Mouse (Mus musculus): ENCODE measurements at regions not wholly inside any gene's neighbourhood (a gene's known extent, or its start where the extent isn't known, plus 50 kb on each side); places are given as distances from the start of the nearest gene placed in this dataset.

- no peak for ATAC-seq (replicated peaks; ENCODE audit: low read depth, poor library complexity, severe bottlenecking)
These were observed 384.3 kb downstream of the Btbd3 start for GRCm38 (mm10) chr2:138640654-138641053.

DNA sequence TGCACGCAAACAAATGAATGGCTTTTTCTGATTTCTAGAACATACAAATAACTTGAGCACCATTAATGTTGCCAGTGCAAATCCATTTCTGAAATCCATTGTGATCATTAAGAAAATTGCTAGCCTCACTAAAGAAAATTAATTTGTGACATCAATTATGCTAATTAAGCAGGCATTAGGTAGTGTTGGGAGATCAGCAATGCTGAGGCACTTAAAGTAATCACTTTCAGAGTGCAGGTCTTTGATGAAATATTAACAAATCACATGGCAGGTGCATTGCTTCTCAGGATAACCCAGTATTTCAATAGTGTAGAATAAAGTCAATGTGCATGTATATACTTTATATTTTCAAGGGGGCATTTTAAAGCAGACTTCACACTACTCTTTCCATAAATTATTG, 385.0 kb downstream of the Btbd3 start:
- ATAC-seq (replicated peaks; ENCODE audit: low read depth, poor library complexity, severe bottlenecking): no peak

DNA sequence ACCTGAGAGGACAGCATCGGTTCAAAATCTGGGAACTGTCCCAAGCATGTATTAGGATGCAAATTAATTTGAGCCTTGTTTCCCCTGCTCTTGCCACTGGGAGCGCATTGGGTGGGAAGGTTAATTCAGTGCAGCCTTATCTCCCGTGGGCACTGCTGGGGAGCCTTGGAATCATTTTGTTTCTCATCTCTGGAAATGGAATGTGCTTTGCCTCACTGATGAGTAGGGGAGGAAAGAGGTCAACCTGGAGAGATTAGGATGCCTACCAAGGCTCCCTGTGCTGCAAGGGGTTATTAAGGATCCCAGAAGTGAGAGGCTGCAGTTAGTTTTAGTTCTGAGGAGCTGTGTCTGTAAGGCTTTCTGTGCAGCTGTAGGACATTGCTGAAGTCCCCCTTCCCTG, 392.3 kb downstream of the Btbd3 start:
- no peak for ATAC-seq (replicated peaks; ENCODE audit: low read depth, poor library complexity, severe bottlenecking)

GRCm38 (mm10) chr2:138659376-138659775, 403.0 kb downstream of the Btbd3 start:
- ATAC-seq (replicated peaks; ENCODE audit: low read depth, poor library complexity, severe bottlenecking): no peak

DNA sequence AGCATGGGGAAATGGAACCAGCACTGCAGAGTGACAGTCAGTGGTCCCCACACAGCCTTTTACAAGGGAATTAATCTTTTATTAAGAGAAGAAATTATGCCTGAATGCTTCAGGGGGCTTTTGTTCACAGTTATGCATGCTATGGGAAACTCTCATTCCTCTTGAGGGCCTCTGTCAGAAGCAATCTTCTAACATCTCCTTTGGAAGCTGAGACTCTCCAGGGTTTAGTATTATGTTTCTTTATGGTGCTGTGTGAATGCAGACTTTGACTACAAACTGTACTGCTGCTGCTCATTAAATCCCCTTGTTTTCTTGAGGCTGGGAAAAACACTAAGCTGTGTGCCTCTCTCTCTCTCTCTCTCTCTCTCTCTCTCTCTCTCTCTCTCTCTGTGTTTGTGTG, 413.9 kb downstream of the Btbd3 start:
- no peak for ATAC-seq (replicated peaks; ENCODE audit: low read depth, poor library complexity, severe bottlenecking)

DNA sequence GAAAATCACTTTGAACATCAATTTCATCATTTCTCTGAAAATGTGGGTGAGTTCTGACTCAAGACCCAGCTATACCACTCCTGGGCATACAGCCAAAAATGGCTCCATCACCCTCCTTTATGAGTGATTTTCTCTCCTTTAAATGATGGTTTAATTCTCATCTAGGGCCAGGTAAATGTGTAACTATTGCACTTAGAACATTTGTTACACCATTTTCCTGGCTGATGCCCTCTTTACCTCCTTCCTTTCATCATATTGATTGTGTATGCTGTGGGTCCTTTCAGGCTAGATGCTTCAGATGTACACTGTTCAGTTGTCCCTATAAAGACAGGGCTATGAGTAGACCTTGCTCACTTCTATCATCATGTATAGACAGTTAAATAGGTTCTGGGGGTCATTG, 418.4 kb downstream of the Btbd3 start:
- ATAC-seq (replicated peaks; ENCODE audit: low read depth, poor library complexity, severe bottlenecking): no peak

GRCm38 (mm10) chr2:138675229-138676065, 419.1 kb downstream of the Btbd3 start:
- no peak for ATAC-seq (replicated peaks; ENCODE audit: low read depth, poor library complexity, severe bottlenecking)

DNA sequence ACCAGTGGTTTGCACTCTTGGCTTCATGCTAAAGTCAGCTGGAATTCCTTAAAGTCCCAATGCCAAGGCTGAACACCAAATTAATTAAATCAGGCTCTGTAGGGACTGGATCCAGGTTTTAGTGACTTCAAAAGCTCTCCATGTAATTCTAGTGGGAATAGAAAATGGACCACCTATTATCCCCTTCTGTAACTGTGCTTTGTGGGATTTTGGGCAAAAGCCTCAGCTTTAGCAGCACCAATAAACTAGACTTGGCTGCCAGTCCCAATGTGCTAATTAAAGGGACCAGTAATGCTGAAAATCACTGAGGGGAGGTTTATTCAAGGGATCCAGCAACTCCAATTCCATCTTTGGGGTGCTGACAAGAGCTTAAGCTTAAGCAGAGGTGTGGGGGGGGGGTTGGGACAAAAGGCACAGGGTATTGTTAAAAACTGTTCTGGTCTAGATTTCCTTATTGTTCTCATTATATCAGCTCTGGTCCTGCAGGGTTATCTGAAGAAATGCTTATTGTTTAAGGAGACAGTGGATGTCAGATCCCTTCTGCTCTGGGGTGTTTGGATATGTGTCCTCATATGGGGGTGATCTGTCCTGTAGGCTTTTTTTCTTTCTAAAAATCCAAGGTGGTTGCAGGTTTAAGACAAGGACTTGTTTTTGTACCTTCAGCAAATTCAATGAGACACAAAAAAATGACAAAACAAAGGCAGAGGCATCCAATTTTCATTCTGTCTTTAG, 431.9 kb downstream of the Btbd3 start:
- ATAC-seq (replicated peaks; ENCODE audit: low read depth, poor library complexity, severe bottlenecking): no peak

- no peak for ATAC-seq (replicated peaks; ENCODE audit: low read depth, poor library complexity, severe bottlenecking)
These were observed 433.1 kb downstream of the Btbd3 start for GRCm38 (mm10) chr2:138689497-138689896.

DNA sequence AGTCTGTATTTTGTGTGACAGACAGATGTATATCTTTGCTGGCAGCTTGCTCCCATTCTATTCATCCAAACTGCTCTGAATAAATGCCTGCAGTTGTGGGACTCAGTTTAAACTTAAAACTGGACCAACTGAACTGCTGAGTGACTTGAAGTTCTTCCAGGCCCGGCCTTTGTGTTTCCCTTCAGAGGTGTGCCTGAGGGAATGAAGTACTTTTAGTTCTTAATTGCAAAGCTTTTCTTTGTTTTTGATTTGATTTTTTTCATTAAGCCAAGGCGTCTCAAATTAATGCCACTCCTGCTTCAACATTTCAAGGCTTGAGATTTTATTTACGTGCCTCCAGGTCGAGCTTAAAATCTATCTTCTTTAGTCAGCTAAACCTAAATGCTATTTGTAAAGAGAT, 446.4 kb downstream of the Btbd3 start:
- ATAC-seq (replicated peaks; ENCODE audit: low read depth, poor library complexity, severe bottlenecking): no peak

DNA sequence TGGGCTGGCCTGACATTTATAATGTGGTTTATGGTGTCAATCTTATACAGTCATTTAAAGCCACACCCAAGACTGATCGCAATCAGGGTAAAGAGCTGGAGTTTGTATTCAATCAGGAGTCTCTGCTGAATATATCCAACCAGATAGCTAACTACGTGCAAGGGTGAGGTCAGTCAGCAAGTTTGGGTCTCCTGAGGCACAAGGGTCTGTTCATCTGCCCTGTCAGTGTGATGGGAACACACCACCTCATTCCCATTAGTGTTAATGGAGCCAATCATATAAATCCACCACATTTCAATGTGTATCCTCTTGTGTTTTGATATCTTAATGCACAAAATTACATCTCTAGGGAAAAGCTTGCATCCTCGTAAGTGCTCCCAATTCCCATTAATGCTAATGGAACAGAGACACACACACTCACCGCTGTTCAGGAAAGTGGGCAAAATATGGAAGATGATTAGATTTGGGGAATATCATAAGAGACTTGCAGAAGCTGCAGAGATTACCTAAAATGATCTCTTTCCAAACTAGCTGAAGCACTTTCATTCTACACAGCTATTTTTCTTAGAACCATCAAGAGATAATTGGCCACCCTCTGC, 447.7 kb downstream of the Btbd3 start:
- no peak for ATAC-seq (replicated peaks; ENCODE audit: low read depth, poor library complexity, severe bottlenecking)

GRCm38 (mm10) chr2:138708763-138709162, 452.4 kb downstream of the Btbd3 start:
- ATAC-seq (replicated peaks; ENCODE audit: low read depth, poor library complexity, severe bottlenecking): no peak

- ATAC-seq (replicated peaks; ENCODE audit: low read depth, poor library complexity, severe bottlenecking): no peak
These were observed 477.5 kb downstream of the Btbd3 start for GRCm38 (mm10) chr2:138733846-138734245.

DNA sequence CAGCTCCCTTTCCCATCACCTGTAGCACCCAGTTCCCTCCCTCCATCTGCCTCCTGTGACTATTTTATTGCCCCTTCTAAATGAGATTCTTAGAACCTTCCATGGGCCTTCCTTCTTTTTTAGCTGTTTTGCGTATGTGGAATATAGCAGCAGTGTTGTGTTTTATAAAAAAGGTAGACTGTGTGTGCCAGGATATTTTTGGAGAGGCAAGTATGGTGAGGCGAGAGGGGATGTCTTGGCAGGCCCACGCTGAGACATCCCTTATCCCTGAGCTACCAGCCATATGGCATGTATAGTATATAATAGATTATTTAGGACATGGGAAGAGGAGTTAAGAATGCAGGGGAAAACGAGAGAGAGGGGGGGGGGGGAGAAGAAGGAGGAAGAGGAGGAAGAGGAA, 488.4 kb downstream of the Btbd3 start:
- ATAC-seq (replicated peaks; ENCODE audit: low read depth, poor library complexity, severe bottlenecking): no peak

DNA sequence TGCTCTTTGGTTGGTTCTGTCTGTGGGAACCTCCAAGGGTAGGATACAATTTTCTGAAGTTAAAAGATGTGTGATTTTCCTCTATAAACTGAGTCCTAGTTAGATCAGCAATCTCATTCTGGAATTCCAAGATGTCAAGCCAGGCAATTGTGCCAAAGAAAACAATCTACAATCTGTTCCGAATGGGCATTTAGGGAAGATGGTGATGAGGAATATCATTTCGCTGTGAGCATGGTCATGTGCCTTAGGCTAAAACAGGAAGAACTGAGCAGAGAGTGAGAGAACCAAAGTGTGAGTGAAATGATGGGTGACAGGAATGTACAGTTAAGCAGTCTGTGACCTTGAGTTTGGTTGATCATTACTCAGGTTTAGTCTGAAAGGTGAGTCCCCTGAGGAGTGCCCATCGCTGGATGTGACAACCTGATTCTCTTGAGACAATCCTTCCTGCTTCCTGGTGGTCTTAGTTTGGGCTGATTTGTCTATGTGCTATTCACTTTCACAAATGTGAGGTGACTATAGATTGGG, 504.1 kb downstream of the Btbd3 start:
- ATAC-seq (replicated peaks; ENCODE audit: low read depth, poor library complexity, severe bottlenecking): no peak

GRCm38 (mm10) chr2:138761400-138761799, 505.0 kb downstream of the Btbd3 start:
- ATAC-seq (replicated peaks; ENCODE audit: low read depth, poor library complexity, severe bottlenecking): no peak

DNA sequence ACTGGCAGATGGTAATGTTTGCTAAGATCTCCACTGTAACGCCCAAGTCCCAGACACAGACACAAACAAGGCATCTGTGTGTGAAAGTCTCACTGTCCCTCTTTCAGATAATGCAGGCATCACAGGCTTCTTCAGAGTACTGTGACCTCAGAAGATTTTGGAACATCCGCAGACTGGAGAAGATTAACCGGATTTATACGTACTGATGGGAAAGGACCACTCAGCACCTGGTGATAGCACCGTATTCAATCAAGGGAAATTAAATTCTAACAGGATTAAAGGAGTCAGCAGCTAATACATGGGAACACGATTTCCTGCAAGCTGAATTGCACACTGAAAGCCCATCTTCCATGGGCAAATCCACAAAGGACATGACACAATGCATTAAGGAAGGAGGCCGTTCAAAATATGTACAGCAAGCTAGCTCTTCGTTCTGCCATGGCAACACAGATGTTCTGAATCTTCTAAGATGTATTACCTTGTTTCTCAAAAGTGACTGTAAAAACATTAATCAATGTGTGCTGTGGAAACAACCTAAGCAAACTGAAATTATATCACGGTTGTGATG, 510.0 kb downstream of the Btbd3 start:
- ATAC-seq (replicated peaks; ENCODE audit: low read depth, poor library complexity, severe bottlenecking): no peak

GRCm38 (mm10) chr2:138783781-138784180, 527.4 kb downstream of the Btbd3 start:
- ATAC-seq (replicated peaks; ENCODE audit: low read depth, poor library complexity, severe bottlenecking): no peak

- ATAC-seq (replicated peaks; ENCODE audit: low read depth, poor library complexity, severe bottlenecking): no peak
These were observed 536.5 kb downstream of the Btbd3 start for GRCm38 (mm10) chr2:138792711-138793450.

- no peak for ATAC-seq (replicated peaks; ENCODE audit: low read depth, poor library complexity, severe bottlenecking)
These were observed 549.8 kb downstream of the Btbd3 start for GRCm38 (mm10) chr2:138806196-138806595.

Data from common myeloid progenitor, adult 5-6 weeks (primary cell).